Mouse (Mus musculus) MEL (cell line): Measurements from ENCODE around the gene Atp5s. TPM values are rescaled to one million over a fixed set of nuclear protein-coding genes. Genes with fewer than 3 reads are reported as not detected.
A peak's percentile ranks its signal among the peaks of the same experiment; 100 is the strongest.

ENCODE experiments used
- DNase-seq: peaks from one replicate; pipeline ENCODE4 v3.0.0; 2011; ENCODE audit warnings: low read depth, low spot score
- H3K27ac ChIP-seq: 2 replicates; pipeline ENCODE4 v1.5.1; 2012; ENCODE audit warnings: low read depth, mild to moderate bottlenecking, control low read depth, low read length, moderate library complexity; ENCODE audit not compliant: control insufficient read depth
- H3K27me3 ChIP-seq, 2 experiments: fragments of 150-350 bp in 1 of 2; sonication (generic) in 1 of 2; 2 replicates each; pipeline ENCODE4 v1.6.1; 2012; ENCODE audit warnings: low read length in 2 of 2, mild to moderate bottlenecking in 2 of 2, improper control_type of control experiment in 1 of 2, moderate library complexity in 1 of 2; ENCODE audit not compliant: insufficient read depth in 2 of 2, control insufficient read depth in 1 of 2
- H3K36me3 ChIP-seq, 2 experiments: 2 replicates each; pipeline ENCODE4 v1.6.1; 2012 to 2014; ENCODE audit warnings: low read length in 2 of 2, improper control_type of control experiment in 1 of 2, inconsistent platforms in 1 of 2, mild to moderate bottlenecking in 1 of 2; ENCODE audit not compliant: insufficient read depth in 2 of 2, control insufficient read depth in 1 of 2
- H3K4me1 ChIP-seq, 2 experiments: fragments of 150-350 bp in 1 of 2; sonication (generic) in 1 of 2; 2 replicates each; pipeline ENCODE4 v1.6.1; 2012; ENCODE audit warnings: low read length in 2 of 2, improper control_type of control experiment in 1 of 2, mild to moderate bottlenecking in 1 of 2; ENCODE audit not compliant: insufficient read depth in 2 of 2, control insufficient read depth in 1 of 2
- H3K4me3 ChIP-seq, 2 experiments: fragments of 150-350 bp in 1 of 2; sonication (generic) in 1 of 2; 2 replicates each; pipeline ENCODE4 v1.5.1; 2012; ENCODE audit warnings: low read depth in 2 of 2, low read length in 2 of 2, mild to moderate bottlenecking in 2 of 2, moderate library complexity in 2 of 2, control low read depth in 1 of 2, improper control_type of control experiment in 1 of 2; ENCODE audit not compliant: control insufficient read depth in 1 of 2, insufficient read depth in 1 of 2
- H3K79me2 ChIP-seq: 2 replicates; pipeline ENCODE4 v1.6.1; 2012; ENCODE audit warnings: mild to moderate bottlenecking, low read length, moderate library complexity; ENCODE audit not compliant: control insufficient read depth, poor library complexity, insufficient read depth
- H3K9ac ChIP-seq: 2 replicates; pipeline ENCODE4 v1.6.1; 2012; ENCODE audit warnings: low read depth, mild to moderate bottlenecking, control low read depth, low read length, moderate library complexity; ENCODE audit not compliant: control insufficient read depth, poor library complexity, severe bottlenecking
- H3K9me3 ChIP-seq: fragments of 150-350 bp; sonication (generic); replicated peaks from 2 replicates; pipeline ENCODE4 v1.6.1; 2012; ENCODE audit warnings: mild to moderate bottlenecking, low read length, improper control_type of control experiment, moderate library complexity; ENCODE audit not compliant: insufficient read depth
- BHLHE40 ChIP-seq: IDR thresholded peaks from 2 replicates; pipeline ENCODE4 v1.6.1; 2012; ENCODE audit warnings: low read depth, mild to moderate bottlenecking, inconsistent platforms, low read length, improper control_type of control experiment, borderline replicate concordance
- CHD2 ChIP-seq: IDR thresholded peaks from 2 replicates; pipeline ENCODE4 v1.6.1; 2011; ENCODE audit warnings: low read length, improper control_type of control experiment
- E2F4 ChIP-seq: IDR thresholded peaks from 2 replicates; pipeline ENCODE4 v1.6.1; 2011; ENCODE audit warnings: low read depth, low read length, improper control_type of control experiment, borderline replicate concordance
- ELF1 ChIP-seq: IDR thresholded peaks from 2 replicates; pipeline ENCODE4 v1.6.1; 2014; ENCODE audit warnings: low read depth, mild to moderate bottlenecking, inconsistent platforms, low read length, improper control_type of control experiment, moderate library complexity
- ETS1 ChIP-seq: IDR thresholded peaks from 2 replicates; pipeline ENCODE4 v1.6.1; 2012; ENCODE audit warnings: low read depth, mild to moderate bottlenecking, inconsistent platforms, low read length, improper control_type of control experiment, moderate library complexity
- GATA1 ChIP-seq: IDR thresholded peaks from 2 replicates; pipeline ENCODE4 v1.6.1; 2011; ENCODE audit warnings: low read depth, low read length, improper control_type of control experiment
- HCFC1 ChIP-seq: IDR thresholded peaks from 2 replicates; pipeline ENCODE4 v1.6.1; 2012; ENCODE audit warnings: low read depth, mild to moderate bottlenecking, inconsistent platforms, low read length, improper control_type of control experiment, moderate library complexity
- JUND ChIP-seq: IDR thresholded peaks from 2 replicates; pipeline ENCODE4 v1.6.1; 2011; ENCODE audit warnings: low read depth, mild to moderate bottlenecking, improper control_type of control experiment, low read length
- KAT2A ChIP-seq: conservative IDR thresholded peaks from 2 replicates; pipeline ENCODE4 v1.6.1; 2012; ENCODE audit warnings: low read depth, low read length, improper control_type of control experiment, inconsistent platforms
- MAFK ChIP-seq: IDR thresholded peaks from 2 replicates; pipeline ENCODE4 v1.6.1; 2011; ENCODE audit warnings: low read depth, mild to moderate bottlenecking, low read length, improper control_type of control experiment, borderline replicate concordance
- MAZ ChIP-seq: IDR thresholded peaks from 2 replicates; pipeline ENCODE4 v1.6.1; 2012; ENCODE audit warnings: low read depth, mild to moderate bottlenecking, inconsistent platforms, low read length, improper control_type of control experiment
- MEF2A ChIP-seq: IDR thresholded peaks from 2 replicates; pipeline ENCODE4 v1.6.1; 2014; ENCODE audit warnings: low read depth, mild to moderate bottlenecking, inconsistent platforms, low read length, improper control_type of control experiment; ENCODE audit not compliant: poor library complexity, insufficient replicate concordance, severe bottlenecking; ENCODE audit errors: extremely low read depth
- MXI1 ChIP-seq: IDR thresholded peaks from 2 replicates; pipeline ENCODE4 v1.6.1; 2011; ENCODE audit warnings: mild to moderate bottlenecking, low read depth, low read length, improper control_type of control experiment
- MYB ChIP-seq: IDR thresholded peaks from 2 replicates; pipeline ENCODE4 v1.6.1; 2011; ENCODE audit warnings: mild to moderate bottlenecking, low read depth, low read length, improper control_type of control experiment
- MYC ChIP-seq: IDR thresholded peaks from 2 replicates; pipeline ENCODE4 v1.6.1; 2011; ENCODE audit warnings: low read depth, mild to moderate bottlenecking, low read length, improper control_type of control experiment, moderate library complexity
- NRF1 ChIP-seq: IDR thresholded peaks from 2 replicates; pipeline ENCODE4 v1.6.1; 2014; ENCODE audit warnings: low read depth, mild to moderate bottlenecking, inconsistent platforms, low read length, improper control_type of control experiment, moderate library complexity; ENCODE audit not compliant: poor library complexity, insufficient read depth, severe bottlenecking
- POLR2AphosphoS2 ChIP-seq: IDR thresholded peaks from 2 replicates; pipeline ENCODE4 v1.6.1; 2011; ENCODE audit warnings: low read length, improper control_type of control experiment
- POLR2AphosphoS5 ChIP-seq: IDR thresholded peaks from 2 replicates; pipeline ENCODE4 v1.6.1; 2012; ENCODE audit warnings: low read depth, borderline replicate concordance, mild to moderate bottlenecking, inconsistent platforms, low read length, moderate library complexity, mixed read lengths
- RCOR1 ChIP-seq: IDR thresholded peaks from 2 replicates; pipeline ENCODE4 v1.6.1; 2012; ENCODE audit warnings: low read depth, mild to moderate bottlenecking, inconsistent platforms, low read length, improper control_type of control experiment
- SMC3 ChIP-seq: IDR thresholded peaks from 2 replicates; pipeline ENCODE4 v1.6.1; 2011; ENCODE audit warnings: low read depth, low read length, improper control_type of control experiment
- TBP ChIP-seq: IDR thresholded peaks from 2 replicates; pipeline ENCODE4 v1.8.0; 2011; ENCODE audit warnings: low read depth, low read length, improper control_type of control experiment
- USF1 ChIP-seq: IDR thresholded peaks from 2 replicates; pipeline ENCODE4 v1.6.1; 2014; ENCODE audit warnings: low read depth, mild to moderate bottlenecking, inconsistent platforms, low read length, improper control_type of control experiment, moderate library complexity
- USF2 ChIP-seq, 2 experiments: IDR thresholded peaks; 2 replicates each; pipeline ENCODE4 v1.6.1; 2011 to 2012; ENCODE audit warnings: improper control_type of control experiment in 2 of 2, low read length in 2 of 2, borderline replicate concordance in 1 of 2, inconsistent platforms in 1 of 2, low read depth in 1 of 2, mild to moderate bottlenecking in 1 of 2; ENCODE audit not compliant: insufficient read depth in 1 of 2
- ZC3H11A ChIP-seq: IDR thresholded peaks from 2 replicates; pipeline ENCODE4 v1.6.1; 2012; ENCODE audit warnings: low read depth, mild to moderate bottlenecking, inconsistent platforms, low read length, improper control_type of control experiment
- ZKSCAN1 ChIP-seq: IDR thresholded peaks from 2 replicates; pipeline ENCODE4 v1.6.1; 2012; ENCODE audit warnings: low read depth, mild to moderate bottlenecking, inconsistent platforms, low read length, improper control_type of control experiment, moderate library complexity
- ZMIZ1 ChIP-seq: IDR thresholded peaks from 2 replicates; pipeline ENCODE4 v1.6.1; 2012; ENCODE audit warnings: low read depth, mild to moderate bottlenecking, inconsistent platforms, low read length, improper control_type of control experiment, moderate library complexity
- ZNF384 ChIP-seq: IDR thresholded peaks from 2 replicates; pipeline ENCODE4 v1.6.1; 2012; ENCODE audit warnings: low read depth, mild to moderate bottlenecking, inconsistent platforms, low read length, improper control_type of control experiment
- polyA plus RNA-seq, 2 experiments: library from polyadenylated mRNA; stranded (reverse) in 1 of 2; unstranded in 1 of 2; fragments of >175 nt in 1 of 2; fragments of >200 nt in 1 of 2; gene quantifications; 2 replicates each; pipeline versions ENCODE4 v1.2.1 to v1.2.4; 2012; ENCODE audit warnings: low replicate concordance in 2 of 2, low read depth in 1 of 2; ENCODE audit not compliant: insufficient read length in 2 of 2, insufficient read depth in 1 of 2, missing spikeins in 1 of 2
- total RNA-seq: library from RNA; depleted of rRNA; stranded (reverse); fragments of 300-350 nt; gene quantifications from 2 replicates; pipeline ENCODE4 v1.2.3, GENCODE M21; 2012

The Atp5s gene
- total and polyA plus RNA-seq, 3 experiments = 12.7 to 13.7 TPM; not detected in 1

DNA sequence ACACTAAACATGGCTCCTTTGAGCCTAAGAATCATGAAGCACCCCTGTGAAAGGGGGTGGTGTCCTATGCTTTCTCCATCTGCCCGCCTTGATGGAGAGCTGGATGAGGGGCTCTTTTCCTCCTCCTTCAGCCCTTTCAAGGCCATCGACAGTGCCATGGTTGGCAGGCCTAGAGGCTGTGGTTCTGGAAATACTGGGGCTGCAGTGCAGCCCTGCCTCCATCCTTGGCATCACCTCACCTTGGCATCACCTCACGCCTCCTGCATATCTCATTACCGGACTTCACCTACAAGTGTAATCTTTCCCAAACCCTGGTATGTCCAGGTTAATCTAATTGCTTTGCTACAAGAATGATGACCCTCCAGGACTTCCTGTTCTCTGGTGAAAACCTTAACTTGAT is 48.6 kb upstream of the Atp5s start:
- peaks cover 47% of the 10 kb centered on the region for H3K79me2 ChIP-seq
- DNase-seq = no peak
- H3K9me3 ChIP-seq = no peaks in the 10 kb centered on the region
- TF ChIP-seq NRF1 (no peak), HCFC1 (no peak), CHD2 (no peak), GATA1 (no peak), USF1 (no peak)
- TF ChIP-seq, all 39 proteins: peak for 0
- Histone ChIP-seq H3K4me1 (peaks cover 6 to 9% of the 10 kb centered on the region in 2 experiments; a peak in 1 of 4 replicates), H3K9ac (no peak overlapping the region), H3K27ac (no peak overlapping the region), H3K4me3 (no peak overlapping the region), H3K36me3 (peaks cover 0 to 10% of the 10 kb centered on the region in 2 experiments; a peak in 2 of 4 replicates), H3K27me3 (no peaks in the 10 kb centered on the region)

GRCm38 (mm10) chr12:69680635-69681565 is 43.9 kb upstream of the Atp5s start:
- peak overlapping the region; percentile 82 for H3K27ac ChIP-seq
- no peaks in the 10 kb centered on the region for H3K9me3 ChIP-seq
- peaks cover 44% of the 10 kb centered on the region for H3K79me2 ChIP-seq
- H3K9ac ChIP-seq = peak overlapping the region; percentile 99
- DNase-seq = peak; percentile 87
- H3K27me3 ChIP-seq = no peaks in the 10 kb centered on the region
- peaks cover 0 to 12% of the 10 kb centered on the region in 2 experiments; a peak in 2 of 4 replicates for H3K36me3 ChIP-seq
- peak overlapping the region; percentile 72 to 94 for H3K4me3 ChIP-seq
- peaks cover 9 to 16% of the 10 kb centered on the region in 2 experiments; a peak in 2 of 4 replicates for H3K4me1 ChIP-seq
- TF ChIP-seq MAFK (no peak), POLR2AphosphoS2 (no peak), POLR2AphosphoS5 (no peak), MYB (no peak), ETS1 (no peak), MXI1 (peak; percentile 78), MEF2A (no peak), TBP (peak; percentile 55; the same call in 1 of the 2 replicates), USF2 (IDR thresholded peaks at IDR 0.05; ENCODE audit: borderline replicate concordance in 1 of 2, insufficient read depth in 1 of 2, low read depth in 1 of 2, low read length in 2 of 2) (no peak), JUND (0 out of 2 replicates have a peak, but pooled peaks have one; percentile 64), CHD2 (no peak), ZNF384 (no peak), KAT2A (no peak), ZC3H11A (no peak), RCOR1 (no peak), NRF1 (no peak), MYC (0 out of 2 replicates have a peak, but pooled peaks have one; percentile 5), BHLHE40 (no peak), E2F4 (no peak), SMC3 (no peak), ZMIZ1 (0 out of 2 replicates have a peak, but pooled peaks have one; percentile 44), MAZ (0 out of 2 replicates have a peak, but pooled peaks have one; percentile 36), ELF1 (0 out of 2 replicates have a peak, but pooled peaks have one; percentile 6), ZKSCAN1 (no peak), HCFC1 (peak; percentile 35; the same call in 1 of the 2 replicates)
